In the genomic region with DNA sequence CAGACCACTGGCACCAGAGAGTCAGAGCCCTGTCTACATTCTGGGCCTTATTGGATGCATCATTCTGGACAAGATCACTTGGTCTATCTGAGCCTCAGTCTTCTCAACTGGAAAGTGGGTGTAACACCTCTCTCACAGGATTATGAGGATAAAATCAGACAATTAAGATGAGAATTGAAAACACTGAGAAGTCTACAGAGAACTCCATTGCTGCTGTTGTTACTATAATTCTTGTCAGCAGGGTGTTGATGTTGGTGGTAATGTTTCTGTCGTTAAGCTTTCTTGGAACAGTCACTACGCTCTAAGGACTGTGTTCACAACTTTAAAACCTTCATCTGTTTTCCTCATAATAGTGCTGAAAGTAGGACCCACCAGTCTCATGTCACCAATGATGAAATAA, we compare ENCODE assay signal across 16 mouse cellular contexts.
"Had no signal": no experiment of that assay in that cellular context is flagged by ENCODE, and none has a peak within 500 bp of the region (broad histone marks: within the 10 kb centered on the region; RNA-seq: fewer than 3 reads in every experiment).

No protein-coding gene starts in this region.

- H3K4me2 ChIP-seq: neural tube, embryonic 13.5 days; neural tube, embryonic 15.5 days; stomach, embryonic 15.5 days had no signal

- H3K9me3 ChIP-seq: neural tube, embryonic 13.5 days; neural tube, embryonic 15.5 days; stomach, embryonic 15.5 days had no signal

- DNase-seq: retina, postnatal 1 day; right cerebral cortex, adult 18-20 months; right cerebral cortex, postnatal 14 days; right cerebral cortex, postnatal 25 days; right cerebral cortex, postnatal 4 days; spleen, adult 18-20 months; thymus, adult 18-20 months; thymus, adult 2 months; thymus, postnatal 14 days; thymus, postnatal 25 days; thymus, postnatal 36 days; thymus, postnatal 4 days had no signal

- H3K4me1 ChIP-seq: stomach, embryonic 15.5 days had no signal

- H3K27me3 ChIP-seq: neural tube, embryonic 13.5 days; neural tube, embryonic 15.5 days; stomach, embryonic 15.5 days had no signal

- H3K9ac ChIP-seq: neural tube, embryonic 13.5 days; neural tube, embryonic 15.5 days; stomach, embryonic 15.5 days had no signal

- H3K36me3 ChIP-seq: neural tube, embryonic 13.5 days; neural tube, embryonic 15.5 days; stomach, embryonic 15.5 days had no signal

- H3K4me3 ChIP-seq: neural tube, embryonic 13.5 days; neural tube, embryonic 15.5 days; stomach, embryonic 15.5 days had no signal

- H3K27ac ChIP-seq: neural tube, embryonic 13.5 days; neural tube, embryonic 15.5 days; stomach, embryonic 15.5 days; stomach, postnatal 0 days had no signal
